Mouse (Mus musculus) spleen, postnatal 14 days (tissue): ENCODE results near the gene Tigd2.

Source experiments
- DNase-seq, 2 experiments: peaks; one replicate each; pipeline ENCODE4 v3.0.0; 2021 to 2022; ENCODE audit warnings: low spot score in 2 of 2

Gene Tigd2

GRCm38 (mm10) chr6:59255909-59256308 lies 47.2 kb downstream of the Tigd2 start:
- no peak for DNase-seq
